Mouse (Mus musculus): ENCODE measurements around the gene Klf13.

Klf13 gene

DNA sequence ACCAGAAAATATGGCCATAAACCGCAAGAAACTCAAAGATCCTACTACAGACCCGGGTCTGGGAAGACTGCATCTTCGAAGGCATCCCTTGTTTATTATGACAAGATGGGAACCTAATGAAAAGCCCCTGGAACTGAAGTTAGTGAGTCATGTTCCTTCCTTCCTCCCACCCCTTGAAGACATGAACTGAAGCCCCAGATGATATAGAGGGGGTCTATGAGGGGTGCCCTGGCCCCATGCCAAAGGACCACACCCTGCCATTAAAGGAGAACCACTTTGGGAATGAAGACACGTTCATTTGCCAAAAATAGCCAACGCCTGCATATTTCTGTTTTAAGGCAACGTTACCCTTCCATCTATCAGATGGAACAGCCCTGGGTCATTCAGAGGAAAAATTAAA is 50.0 kb downstream of the Klf13 start:
- no peak for DNase-seq (ENCODE audit: low read depth, low spot score)

DNA sequence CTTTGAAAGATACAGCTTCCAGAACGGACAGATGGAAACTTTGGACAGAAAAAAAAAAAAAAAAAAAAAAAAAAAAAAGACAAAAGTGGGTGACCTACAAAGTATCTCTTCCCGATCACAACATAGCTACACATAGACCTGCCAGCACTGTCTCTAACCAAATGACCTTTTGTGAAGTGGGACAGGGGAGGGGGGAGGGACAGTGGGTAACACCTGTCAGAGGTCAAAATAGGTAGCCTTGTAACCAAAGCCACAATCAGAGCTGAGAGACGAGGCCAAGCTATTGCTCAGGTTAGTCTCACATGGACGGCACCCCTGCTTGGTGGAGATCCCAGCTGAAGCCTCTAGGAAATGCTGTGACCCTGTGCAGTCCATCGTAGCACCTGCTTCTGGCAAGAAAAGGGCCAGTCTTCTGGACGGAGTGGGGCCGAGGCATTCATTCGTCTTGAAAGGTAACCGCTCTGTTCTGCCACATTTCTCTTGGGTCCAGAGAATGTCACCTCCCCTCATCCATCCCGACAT is 51.1 kb downstream of the Klf13 start:
- no peak for DNase-seq (ENCODE audit: low read depth, low spot score)

DNA sequence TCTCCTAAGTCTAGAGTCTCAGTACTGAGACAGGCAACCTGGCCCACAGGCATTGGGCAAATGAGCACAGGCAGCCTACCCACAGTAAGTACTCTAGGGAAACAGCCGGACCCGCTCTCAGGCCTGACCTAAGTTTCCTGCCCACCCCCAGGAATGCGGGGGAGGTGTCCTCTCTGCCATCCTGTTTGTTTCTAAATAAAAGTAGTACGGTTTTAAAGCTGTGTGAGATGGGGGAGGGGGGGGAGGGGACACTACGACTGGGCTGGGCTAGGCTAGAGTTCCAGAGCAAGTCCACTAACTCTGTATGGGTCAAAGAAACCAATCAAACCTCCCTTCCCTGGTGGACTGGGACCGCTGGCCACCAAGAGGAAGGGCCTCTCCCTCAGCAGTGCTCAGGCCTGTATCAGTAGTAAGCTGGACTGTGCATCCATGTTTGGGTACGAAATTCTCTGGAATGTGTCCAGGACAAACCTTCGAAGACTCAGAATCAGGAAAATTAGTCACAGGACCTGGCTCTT is 51.6 kb downstream of the Klf13 start:
- DNase-seq (ENCODE audit: low read depth, low spot score), result no peak

DNA sequence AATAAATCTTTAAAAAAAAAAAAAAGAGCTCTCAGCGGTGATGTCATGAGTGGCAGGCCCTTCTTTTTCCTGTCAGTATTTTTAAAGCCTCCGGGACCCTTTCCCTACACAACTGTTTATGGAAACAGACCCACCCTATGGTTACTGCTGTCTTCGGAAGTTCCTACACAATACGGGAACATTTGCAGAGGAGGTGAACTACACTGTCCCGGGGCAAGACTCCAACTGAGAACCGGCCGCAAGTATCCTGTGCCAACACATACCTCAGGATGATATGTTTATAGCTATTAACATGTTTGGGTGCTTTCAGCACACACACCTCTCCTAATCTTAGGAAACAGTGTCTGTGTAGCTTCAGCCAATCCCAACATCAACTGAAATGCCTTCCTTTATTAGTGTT is 53.7 kb downstream of the Klf13 start:
- DNase-seq (ENCODE audit: low read depth, low spot score), result no peak

DNA sequence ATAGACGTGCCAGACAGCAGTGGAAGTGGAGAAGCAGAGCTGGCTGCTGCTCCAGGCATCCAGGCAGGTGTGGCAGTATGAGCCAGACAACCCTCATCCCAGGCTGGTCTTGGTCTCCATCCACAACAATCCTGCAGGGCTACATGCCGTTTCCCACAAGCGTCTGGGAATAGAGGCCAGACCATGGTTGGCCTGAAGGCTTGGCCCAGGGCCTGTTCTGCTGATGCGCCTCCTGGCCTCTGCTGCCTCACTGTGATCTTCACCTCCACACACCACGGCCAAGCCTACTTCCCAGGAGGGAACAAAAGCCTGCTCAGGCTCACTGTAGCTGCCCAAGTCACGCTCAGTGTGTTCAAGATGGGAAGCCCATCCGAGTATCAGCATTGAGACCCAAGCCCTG is 56.0 kb downstream of the Klf13 start:
- no peak for DNase-seq (ENCODE audit: low read depth, low spot score)

DNA sequence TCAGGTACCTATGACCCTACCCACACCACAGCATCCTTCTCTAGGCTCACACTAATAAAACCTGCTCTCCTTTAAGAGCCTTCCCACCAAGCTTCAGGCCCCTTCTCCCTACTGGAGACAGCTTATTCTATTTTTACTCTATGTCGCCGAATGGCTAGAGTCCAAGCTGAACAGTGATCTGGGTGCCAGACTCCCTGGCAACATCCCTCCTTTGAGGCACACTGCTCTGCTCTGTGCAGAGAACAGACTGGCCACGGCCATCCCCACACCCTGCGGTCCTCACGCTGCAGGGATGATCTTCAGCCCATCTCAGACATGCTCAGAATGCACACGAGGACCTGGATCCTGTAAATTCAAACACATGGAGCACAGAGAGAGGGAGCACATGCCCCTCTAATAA is 59.1 kb downstream of the Klf13 start:
- no peak for DNase-seq (ENCODE audit: low read depth, low spot score)

DNA sequence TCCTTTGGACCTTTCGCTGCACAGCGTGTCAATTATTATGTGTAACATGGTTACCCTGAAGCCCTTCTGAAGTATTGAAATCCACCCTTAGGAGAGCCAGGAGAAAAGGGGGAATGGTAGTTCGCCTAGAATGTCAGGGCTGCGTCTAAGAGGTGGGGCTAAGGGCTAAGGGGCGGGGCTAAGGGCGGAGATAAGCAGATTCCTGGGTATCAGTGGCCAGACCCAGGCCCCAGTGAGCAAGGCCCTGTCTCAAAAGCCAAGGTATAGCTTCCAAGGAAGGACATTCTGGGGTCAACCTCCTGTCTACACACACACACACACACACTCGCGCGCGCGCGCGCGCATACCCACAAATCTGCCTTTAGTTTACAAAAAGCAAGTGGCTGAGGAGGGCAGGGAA is 61.1 kb downstream of the Klf13 start:
- no peak for DNase-seq (ENCODE audit: low read depth, low spot score)

DNA sequence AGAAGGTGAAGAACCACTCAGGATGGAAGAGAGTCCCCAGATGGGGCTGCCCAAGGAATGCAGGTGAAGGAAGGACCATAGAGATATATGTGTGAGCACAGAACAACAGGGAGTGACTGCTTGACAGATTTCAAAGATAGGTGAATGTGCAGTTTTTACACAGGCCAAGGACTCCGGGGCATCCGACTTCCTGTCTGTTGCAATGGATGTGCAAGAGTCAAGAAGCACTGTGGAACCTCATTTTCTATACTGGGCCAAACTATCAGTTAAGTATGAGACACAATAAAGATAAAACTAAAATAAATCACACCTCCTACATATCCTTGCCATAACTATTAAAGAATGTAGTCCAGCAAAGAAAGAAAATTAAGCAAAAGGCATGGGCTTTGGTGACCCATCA is 62.1 kb downstream of the Klf13 start:
- DNase-seq (ENCODE audit: low read depth, low spot score), result no peak

DNA sequence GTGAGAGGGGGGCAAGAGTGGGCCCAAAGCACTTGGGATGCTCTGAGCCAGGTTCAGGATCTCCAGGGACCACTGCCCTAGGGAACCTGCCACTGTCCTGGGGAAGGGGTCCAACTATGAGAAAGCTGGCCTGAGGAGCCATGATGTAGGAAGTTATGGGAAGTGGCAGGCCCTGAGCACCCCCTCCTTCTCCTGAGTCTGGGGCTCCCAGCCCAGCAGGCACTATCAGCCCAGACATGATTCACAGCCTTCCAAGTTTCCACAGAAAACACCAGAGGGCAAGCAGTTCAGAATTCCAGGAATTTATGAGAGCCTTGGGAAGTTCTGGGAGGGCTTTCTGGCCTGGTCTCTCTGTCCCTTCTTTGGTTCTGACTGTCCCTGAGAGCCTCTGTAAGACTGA is 63.0 kb downstream of the Klf13 start:
- no peak for DNase-seq (ENCODE audit: low read depth, low spot score)

DNA sequence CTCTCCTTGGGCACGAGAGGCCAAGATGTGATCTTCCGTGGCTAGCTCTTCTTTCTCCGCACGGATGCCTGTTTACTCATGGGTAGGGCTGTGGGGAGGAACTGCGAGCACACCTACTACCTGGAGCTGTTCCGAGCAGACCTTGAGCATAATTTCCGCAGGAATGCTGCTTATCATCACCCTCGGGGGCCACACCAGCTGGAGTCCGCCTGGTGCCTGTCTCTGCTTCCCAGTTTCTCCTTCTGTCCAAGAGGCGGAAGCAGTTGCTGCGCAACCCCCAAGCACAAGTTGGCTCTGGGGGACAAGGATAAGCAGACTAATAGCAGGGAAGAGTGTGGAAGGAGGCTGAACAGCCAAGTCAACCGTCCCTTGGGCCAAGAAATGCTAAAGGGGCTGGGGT is 64.8 kb downstream of the Klf13 start:
- DNase-seq (ENCODE audit: low read depth, low spot score), result no peak

DNA sequence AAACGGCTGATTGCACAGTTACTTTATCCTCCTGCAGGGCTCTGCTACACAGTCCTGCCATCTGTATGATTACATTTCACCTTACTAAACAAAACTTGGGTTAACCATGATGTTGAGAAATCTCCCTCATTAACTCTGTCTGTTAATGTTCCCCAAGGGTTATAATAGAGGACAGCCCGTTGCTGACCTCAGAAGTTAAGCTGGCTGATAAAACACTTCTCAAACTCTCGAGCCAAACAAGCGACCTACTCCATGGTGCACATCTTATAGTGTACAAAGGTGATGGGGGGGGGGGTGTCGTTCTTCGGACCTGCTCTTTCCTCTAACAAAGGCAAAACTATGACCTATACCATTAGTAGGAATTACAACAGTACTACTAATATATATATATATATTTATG is 67.0 kb downstream of the Klf13 start:
- DNase-seq (ENCODE audit: low read depth, low spot score), result no peak

DNA sequence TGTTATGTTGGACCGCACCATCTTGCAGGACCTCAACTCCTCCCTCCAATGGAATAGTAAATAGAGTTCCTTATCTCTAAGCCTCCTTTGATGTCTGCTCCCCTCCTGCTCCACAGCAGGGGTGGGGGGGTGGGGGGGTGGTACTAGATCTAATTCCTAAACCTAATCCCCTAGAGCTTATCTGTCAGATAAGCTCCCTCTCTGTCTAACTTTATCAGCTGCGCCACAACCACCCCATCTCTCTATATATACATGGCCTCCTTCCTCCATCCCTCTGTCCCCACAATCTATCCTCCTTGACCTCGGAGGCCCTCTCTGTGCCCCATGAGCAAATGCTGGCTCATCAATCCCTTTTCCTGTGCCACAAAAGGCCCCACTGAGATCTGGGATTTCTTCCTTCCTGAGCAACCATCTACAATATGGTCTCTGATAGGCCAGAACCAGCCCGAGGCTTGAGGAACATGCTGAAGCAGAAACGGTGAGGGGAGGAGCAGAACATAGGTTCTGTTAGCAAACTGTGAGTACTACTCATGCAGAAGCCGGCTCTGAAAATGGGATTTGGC is 70.3 kb downstream of the Klf13 start:
- no peak for DNase-seq (ENCODE audit: low read depth, low spot score)

DNA sequence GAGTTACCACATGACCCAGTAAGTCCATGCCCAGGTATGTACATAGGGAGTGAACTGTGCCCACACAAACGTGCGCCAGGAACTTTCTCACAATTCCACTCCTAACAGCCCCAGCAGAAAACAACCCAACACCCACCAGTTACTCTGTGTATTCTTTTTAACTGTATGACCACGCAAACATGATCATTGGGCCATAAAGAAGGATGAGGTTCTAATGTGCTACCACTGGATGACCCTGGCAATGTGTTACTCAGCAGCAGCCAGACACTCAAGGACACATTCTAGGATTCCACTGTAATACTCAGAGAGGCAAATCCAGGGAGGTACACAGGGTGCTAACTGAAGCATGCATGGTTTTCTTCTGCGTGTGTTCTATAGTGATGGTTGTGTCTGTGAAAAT is 72.8 kb downstream of the Klf13 start:
- DNase-seq (ENCODE audit: low read depth, low spot score), result no peak

DNA sequence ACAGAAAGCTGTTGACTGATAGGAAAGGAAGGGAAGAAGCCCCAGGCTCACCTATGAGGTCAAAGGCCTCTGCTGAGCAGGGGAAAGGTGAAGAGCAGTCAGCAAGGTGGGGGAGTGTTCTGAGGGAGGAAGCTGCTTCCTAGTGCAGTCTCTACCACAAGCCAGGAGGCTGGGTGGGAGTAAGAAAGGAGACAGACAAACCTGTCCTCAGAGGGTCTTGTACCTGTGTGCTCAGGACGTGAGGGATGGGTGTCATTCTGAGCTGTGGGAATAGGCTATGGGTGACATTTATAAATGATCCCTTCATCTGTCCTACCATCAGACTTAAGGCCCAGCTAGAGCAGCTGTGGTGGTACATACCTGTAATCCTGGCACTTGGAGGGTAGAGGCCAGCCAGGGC is 75.7 kb downstream of the Klf13 start:
- no peak for DNase-seq (ENCODE audit: low read depth, low spot score)

DNA sequence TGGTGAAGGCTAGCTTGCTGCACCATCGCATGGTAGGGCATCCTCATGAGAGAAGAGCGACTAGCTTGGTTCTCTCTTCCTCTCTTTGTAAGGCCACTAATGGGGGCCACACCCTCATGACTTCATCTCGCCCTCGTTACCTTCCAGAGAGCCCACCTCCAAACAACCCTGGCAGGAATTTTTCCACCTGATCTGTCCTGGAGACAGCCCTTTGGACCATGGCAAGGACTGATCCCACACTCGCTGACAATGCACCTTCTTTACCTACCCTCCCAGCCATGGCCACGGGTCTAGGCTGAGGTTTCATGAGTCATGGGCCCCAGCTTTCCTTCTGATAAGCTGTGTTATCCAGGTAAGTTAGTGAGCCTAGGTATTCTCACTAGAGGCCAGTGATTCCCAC is 77.6 kb downstream of the Klf13 start:
- DNase-seq (ENCODE audit: low read depth, low spot score), result no peak

DNA sequence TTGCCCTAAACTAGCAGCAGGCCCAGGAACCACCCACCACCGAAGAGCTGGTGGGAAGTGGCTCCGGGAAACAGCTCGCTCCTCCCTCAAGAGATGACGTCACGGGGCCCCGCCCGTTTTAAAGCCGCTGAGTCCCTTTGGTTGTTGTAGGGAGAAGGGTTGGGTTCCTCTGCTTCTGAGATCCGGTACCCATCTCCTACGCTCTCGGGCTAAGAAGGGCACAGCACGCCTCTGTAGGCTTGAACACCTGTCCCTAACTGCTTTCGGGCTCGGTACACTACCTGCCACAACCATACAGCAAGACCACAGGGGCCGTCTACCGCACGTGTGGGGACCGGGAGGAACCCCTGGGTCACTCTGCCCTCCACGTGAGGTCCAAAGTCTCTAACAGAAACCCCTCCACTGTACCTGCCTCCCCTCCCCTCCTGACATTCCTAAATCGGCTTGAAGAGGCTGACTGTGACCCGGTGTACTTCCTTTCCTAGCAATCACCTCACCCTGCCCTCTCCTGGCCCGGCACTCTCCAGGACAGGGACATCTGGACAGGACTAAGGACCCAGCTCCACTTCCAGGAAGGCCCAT is 80.1 kb downstream of the Klf13 start:
- peak; percentile 70 for DNase-seq (ENCODE audit: low read depth, low spot score)

DNA sequence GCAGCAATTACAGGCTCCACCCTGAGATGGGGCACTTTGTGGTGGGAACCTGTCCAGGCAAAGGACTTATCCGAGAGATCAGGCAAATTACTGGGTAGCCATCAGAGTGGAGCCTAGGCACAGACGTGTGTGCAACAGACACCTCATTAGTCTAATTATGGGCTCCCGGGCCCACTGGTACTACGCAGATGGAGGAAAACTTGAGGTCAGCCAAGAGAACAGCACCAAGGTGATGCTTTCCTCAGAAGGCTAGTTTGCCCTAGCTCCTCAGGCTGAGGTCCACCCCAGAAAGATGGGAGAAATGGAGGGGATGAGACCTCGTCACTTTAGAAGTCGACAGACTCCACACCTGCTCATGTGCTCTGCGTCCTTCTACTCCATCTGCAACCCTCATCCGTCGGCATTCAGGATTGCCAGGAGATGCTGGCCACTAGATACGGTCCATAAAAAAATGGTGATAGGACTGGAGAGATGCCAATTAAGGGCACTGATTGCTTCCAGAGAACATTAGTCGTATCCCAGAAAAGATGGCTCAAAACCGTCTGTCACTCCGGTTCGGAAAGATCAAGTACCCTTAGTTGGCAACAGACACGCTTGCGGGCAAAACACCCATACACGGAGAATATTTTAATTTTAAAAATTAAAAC is 80.8 kb downstream of the Klf13 start:
- DNase-seq (ENCODE audit: low read depth, low spot score), result no peak

DNA sequence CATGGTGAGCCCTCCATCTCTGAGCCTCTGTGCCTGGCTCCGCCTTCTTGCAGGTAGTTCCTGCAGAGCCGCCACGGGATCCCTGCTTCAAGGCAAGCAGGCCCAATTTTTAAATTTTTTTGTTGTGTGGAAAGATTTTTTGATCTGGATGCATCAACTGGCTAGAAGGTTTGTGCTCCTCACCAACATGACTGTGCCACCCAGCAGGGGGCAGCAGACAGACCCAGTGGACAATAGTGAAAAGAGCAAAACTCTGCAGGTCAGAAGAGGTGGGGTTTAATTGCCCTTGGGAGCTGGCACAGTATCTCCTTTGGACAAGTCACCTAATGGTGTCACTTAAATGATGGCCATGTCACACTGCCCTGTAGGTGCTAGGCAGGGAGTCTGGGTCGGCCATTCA is 83.4 kb downstream of the Klf13 start:
- peak; percentile 25 for DNase-seq (ENCODE audit: low read depth, low spot score)

DNA sequence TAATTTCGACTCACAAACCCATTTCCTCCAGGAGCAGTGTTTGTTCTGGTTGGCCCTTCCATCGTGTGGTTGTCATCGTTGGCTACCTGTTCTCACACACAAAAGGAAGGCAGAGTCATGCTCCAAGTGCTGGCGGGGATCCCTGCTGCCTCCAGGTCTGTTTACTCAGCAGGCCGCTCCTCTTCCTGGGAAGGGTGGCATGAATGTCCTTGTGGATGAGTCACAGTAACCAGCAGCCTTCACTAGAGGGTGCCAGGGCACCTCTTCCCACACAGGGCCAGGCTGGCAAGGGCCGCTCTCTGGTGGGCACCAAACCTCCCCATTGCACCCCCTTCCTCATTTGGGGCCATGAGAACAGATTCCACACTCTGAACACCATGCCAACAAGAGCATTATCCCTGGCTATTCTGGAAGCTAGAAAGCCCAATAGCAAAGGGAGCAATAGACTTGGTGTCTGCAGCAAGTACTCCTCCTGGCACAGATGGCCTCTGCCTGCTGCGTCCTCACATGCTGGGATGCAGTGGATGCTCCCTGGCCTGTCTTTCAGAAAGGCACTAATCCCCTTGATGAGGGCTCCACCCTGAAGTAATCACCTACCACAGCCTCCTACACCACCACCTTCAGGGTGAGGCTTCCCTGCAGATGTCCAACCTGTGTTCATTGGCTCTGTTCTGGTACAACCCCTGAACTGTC is 86.7 kb downstream of the Klf13 start:
- DNase-seq (ENCODE audit: low read depth, low spot score), result no peak
